Mouse (Mus musculus) myocyte (in vitro differentiated cells): ENCODE data around the gene Fam78a.

Experiments used
- E2F4 ChIP-seq: IDR thresholded peaks from one replicate; pipeline ENCODE4 v1.6.1; 2011; ENCODE audit warnings: mild to moderate bottlenecking, control low read depth, moderate library complexity; ENCODE audit not compliant: insufficient read depth
- MYOD1 ChIP-seq, 3 experiments: IDR thresholded peaks; one replicate each; pipeline ENCODE4 v1.6.1; 2011; ENCODE audit warnings: control low read depth in 2 of 3, low read depth in 2 of 3, mild to moderate bottlenecking in 2 of 3, moderate library complexity in 1 of 3; ENCODE audit not compliant: insufficient read length in 2 of 3, control insufficient read depth in 1 of 3

DNA sequence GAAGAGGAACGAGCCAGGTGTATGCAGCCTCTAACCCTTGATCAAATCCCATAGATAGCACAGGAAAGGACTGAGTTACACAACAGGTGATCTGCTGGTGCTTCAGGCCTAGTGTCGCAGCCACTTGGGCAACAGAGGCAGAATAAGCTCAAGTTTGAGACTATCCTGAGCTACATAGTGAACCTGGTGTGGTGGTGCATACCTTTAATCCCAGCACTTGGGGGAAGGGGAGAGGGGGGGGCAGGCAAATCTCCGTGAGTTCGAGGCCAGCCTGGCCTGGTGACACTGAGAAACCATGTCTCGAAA, 43.8 kb upstream of the Fam78a start:
- TF ChIP-seq E2F4 = no peak
- TF ChIP-seq MYOD1 (IDR thresholded peaks at IDR 0.05; ENCODE audit: control insufficient read depth in 1 of 3, insufficient read length in 2 of 3, low read depth in 2 of 3) = no peak
